Mouse (Mus musculus) stomach, embryonic 16.5 days (tissue): ENCODE data around the gene Prrt3. TPM values are rescaled to one million over a fixed set of nuclear protein-coding genes. Genes with fewer than 3 reads are reported as not detected.
A peak's percentile ranks its signal among the peaks of the same experiment; 100 is the strongest.

Experiments used
- ATAC-seq: fragments of 200-750 bp; cut with Nextera tagmentation; 2 replicates; pipeline ENCODE4 v1.8.0; 2017; ENCODE audit warnings: moderate number of reproducible peaks, moderate TSS enrichment; ENCODE audit not compliant: insufficient read depth, low FRiP score
- H3K27ac ChIP-seq: fragments of 300-500 bp; sonication (generic); 2 replicates; pipeline ENCODE4 v1.5.1; 2014; ENCODE audit warnings: low read length
- H3K27me3 ChIP-seq: fragments of 300-500 bp; sonication (generic); 2 replicates; pipeline ENCODE4 v1.6.1; 2014; ENCODE audit warnings: low read length, control low read depth, mixed read lengths; ENCODE audit not compliant: control insufficient read depth, insufficient read depth
- H3K36me3 ChIP-seq: fragments of 300-500 bp; sonication (generic); 2 replicates; pipeline ENCODE4 v1.6.1; 2014; ENCODE audit warnings: low read length; ENCODE audit not compliant: control insufficient read depth, insufficient read depth
- H3K4me1 ChIP-seq: fragments of 300-500 bp; sonication (generic); 2 replicates; pipeline ENCODE4 v1.6.1; 2014; ENCODE audit warnings: low read length, control low read depth, mixed read lengths; ENCODE audit not compliant: control insufficient read depth, insufficient read depth
- H3K4me2 ChIP-seq: fragments of 300-500 bp; sonication (generic); 2 replicates; pipeline ENCODE4 v1.6.1; 2014; ENCODE audit warnings: low read depth, low read length, mixed read lengths
- H3K4me3 ChIP-seq: fragments of 300-500 bp; sonication (generic); replicated peaks from 2 replicates; pipeline ENCODE4 v1.5.1; 2014; ENCODE audit warnings: mild to moderate bottlenecking, low read length
- H3K9ac ChIP-seq: fragments of 300-500 bp; sonication (generic); 2 replicates; pipeline ENCODE4 v1.6.1; 2014; ENCODE audit warnings: low read length
- H3K9me3 ChIP-seq: fragments of 300-500 bp; sonication (generic); replicated peaks from 2 replicates; pipeline ENCODE4 v1.6.1; 2016; ENCODE audit warnings: low read length, control low read depth; ENCODE audit not compliant: control insufficient read depth
- WGBS: fragments of 180-500 bp; shearing (Covaris S2); extraction: QIAGEN DNeasy Blood & Tissue Kit; methylation state at CpG from one replicate; pipeline ENCODE4 v1.1.7; 2014; 5-methylcytosine and 5-hydroxymethylcytosine counted together
- polyA plus RNA-seq: library from polyadenylated mRNA; unstranded; fragments of >200 nt; fragmentation: Nextera tagmentation; extraction: Ambion mirVana; gene quantifications from 2 replicates; pipeline ENCODE4 v1.2.1, GENCODE M21; 2015

The Prrt3 gene
- polyA plus RNA-seq, 1 experiment from 2014 or later = 0.52 TPM

DNA sequence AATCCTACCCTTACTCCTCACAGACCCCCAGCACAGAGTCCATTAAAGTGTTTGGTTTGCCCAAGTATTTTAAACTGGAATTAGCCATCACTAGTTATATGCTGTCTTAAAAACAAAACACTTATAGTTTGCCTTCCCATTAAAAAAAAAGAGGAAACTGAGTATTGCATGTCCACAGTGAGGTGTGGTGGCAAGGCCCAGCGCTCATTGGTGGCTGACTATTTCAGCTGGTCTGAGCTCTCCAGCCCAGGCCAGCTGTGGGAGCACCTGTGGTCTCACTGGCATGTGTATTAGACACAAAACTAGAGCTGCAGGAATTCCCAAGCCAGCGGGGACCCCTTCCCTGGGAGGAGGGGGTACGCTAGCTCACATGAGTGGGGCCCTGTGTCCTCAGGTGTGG lies 33.2 kb downstream of the Prrt3 start:
- H3K27ac ChIP-seq = no peak overlapping the region
- H3K4me3 ChIP-seq = no peak overlapping the region
- peak overlapping the region; percentile 63; the same call in 1 of the 2 replicates for H3K4me2 ChIP-seq
- H3K36me3 ChIP-seq = no peaks in the 10 kb centered on the region
- H3K9me3 ChIP-seq = no peaks in the 10 kb centered on the region
- H3K4me1 ChIP-seq = peaks cover 20% of the 10 kb centered on the region
- H3K27me3 ChIP-seq = no peaks in the 10 kb centered on the region
- ATAC-seq = no peak
- 71% methylated on average over 3 of the region's 3 CpGs for WGBS
- peak overlapping the region; percentile 38 for H3K9ac ChIP-seq

- Histone ChIP-seq H3K4me2 (no peak overlapping the region), H3K27me3 (no peaks in the 10 kb centered on the region), H3K27ac (no peak overlapping the region), H3K9me3 (no peaks in the 10 kb centered on the region), H3K4me1 (peaks cover under 1% of the 10 kb centered on the region), H3K9ac (no peak overlapping the region; the same call in 1 of the 2 replicates), H3K36me3 (no peaks in the 10 kb centered on the region), H3K4me3 (no peak overlapping the region)
- no peak for ATAC-seq
- 55% methylated on average over 5 of the region's 5 CpGs for WGBS
Measured at GRCm38 (mm10) chr6:113465602-113466001, 36.1 kb downstream of the Prrt3 start.

DNA sequence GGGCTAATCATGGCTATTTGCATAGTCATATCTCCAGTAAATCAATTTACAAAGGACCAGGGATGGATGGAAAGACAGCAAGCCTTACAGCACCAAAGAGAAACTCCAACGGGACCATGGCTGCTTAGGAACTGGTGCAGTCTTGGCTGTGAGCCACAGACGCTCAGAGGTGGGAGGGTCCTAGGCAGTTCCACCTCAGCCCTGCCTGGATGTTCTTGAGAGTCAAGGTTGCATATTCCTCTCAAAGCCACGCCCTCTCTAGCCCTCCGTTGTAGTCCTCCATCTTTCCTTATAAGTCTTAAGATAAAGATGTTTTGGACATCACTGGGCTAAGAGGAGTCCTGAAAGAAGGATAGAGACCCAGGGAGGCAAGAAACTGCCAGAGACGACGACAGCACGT lies 37.7 kb downstream of the Prrt3 start:
- H3K4me3 ChIP-seq = no peak overlapping the region
- H3K4me2 ChIP-seq = no peak overlapping the region
- H3K27ac ChIP-seq = no peak overlapping the region
- no peaks in the 10 kb centered on the region for H3K27me3 ChIP-seq
- no peaks in the 10 kb centered on the region for H3K9me3 ChIP-seq
- H3K9ac ChIP-seq = no peak overlapping the region
- 57% methylated on average over 7 of the region's 7 CpGs for WGBS
- ATAC-seq = no peak
- H3K36me3 ChIP-seq = no peaks in the 10 kb centered on the region
- no peaks in the 10 kb centered on the region; the same call in 1 of the 2 replicates for H3K4me1 ChIP-seq

DNA sequence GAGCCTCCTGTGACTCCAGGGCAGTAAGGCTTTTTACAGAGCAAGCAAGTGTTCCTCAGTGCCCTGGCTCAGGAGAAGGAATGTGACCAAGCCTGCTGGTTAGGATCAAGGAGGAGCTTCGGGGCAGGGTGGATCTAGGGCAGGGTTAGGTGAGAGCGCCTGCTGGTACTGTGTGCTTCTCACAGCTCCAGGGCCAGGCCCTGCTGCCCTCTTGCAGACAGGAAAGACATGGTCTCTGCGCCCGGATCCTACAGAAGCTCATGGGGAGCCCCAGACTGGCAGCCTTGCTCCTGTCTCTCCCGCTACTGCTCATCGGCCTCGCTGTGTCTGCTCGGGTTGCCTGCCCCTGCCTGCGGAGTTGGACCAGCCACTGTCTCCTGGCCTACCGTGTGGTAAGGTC lies 43.1 kb downstream of the Prrt3 start:
- Histone ChIP-seq H3K4me2 (peak overlapping the region; percentile 48), H3K4me3 (peak overlapping the region; percentile 35), H3K36me3 (no peaks in the 10 kb centered on the region), H3K9ac (peak overlapping the region; percentile 59), H3K9me3 (no peaks in the 10 kb centered on the region), H3K27ac (peak overlapping the region; percentile 58), H3K27me3 (no peaks in the 10 kb centered on the region), H3K4me1 (no peaks in the 10 kb centered on the region)
- WGBS = 39% methylated on average over 10 of the region's 10 CpGs
- peak; percentile 94 for ATAC-seq

GRCm38 (mm10) chr6:113457952-113458534 lies 43.7 kb downstream of the Prrt3 start, which contains the start of gene Il17re:
Il17re (plus strand) TSS chr6:113458484.
- Histone ChIP-seq H3K27me3 (no peaks in the 10 kb centered on the region), H3K36me3 (no peaks in the 10 kb centered on the region), H3K4me3 (peak within 1 kb of the TSS; percentile 35), H3K9me3 (no peaks in the 10 kb centered on the region), H3K4me1 (no peaks in the 10 kb centered on the region), H3K9ac (peak within 1 kb of the TSS; percentile 59), H3K27ac (peak within 1 kb of the TSS; percentile 58), H3K4me2 (peak within 1 kb of the TSS; percentile 48)
- ATAC-seq = no peak
- WGBS = 49% methylated on average over 10 of the region's 10 CpGs

DNA sequence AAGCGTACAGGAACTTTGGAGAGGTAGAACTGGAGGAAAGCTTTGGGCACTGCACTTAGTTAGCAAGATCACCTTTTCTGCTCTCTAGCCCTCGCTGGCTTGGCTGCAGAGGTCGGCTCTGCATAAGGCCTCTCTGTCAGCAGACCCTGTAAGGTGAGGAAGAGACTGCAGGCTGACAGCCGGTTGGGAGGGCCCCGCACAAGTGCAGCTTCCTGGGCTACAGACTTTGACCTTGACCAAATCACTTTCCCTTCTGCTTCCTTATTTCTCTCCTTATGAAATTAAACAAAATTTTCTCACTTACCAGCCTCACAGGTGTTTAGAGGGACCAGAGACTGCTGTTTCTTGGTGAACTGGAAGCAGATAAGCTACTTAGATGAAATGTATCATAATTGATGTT lies 46.7 kb downstream of the Prrt3 start:
- no peak for ATAC-seq
- Histone ChIP-seq H3K9me3 (no peaks in the 10 kb centered on the region), H3K4me1 (peaks cover 2% of the 10 kb centered on the region; the same call in 1 of the 2 replicates), H3K36me3 (no peaks in the 10 kb centered on the region), H3K4me3 (no peak overlapping the region), H3K27ac (no peak overlapping the region), H3K4me2 (no peak overlapping the region), H3K27me3 (no peaks in the 10 kb centered on the region), H3K9ac (no peak overlapping the region)
- WGBS = 55% methylated on average over 5 of the region's 5 CpGs

GRCm38 (mm10) chr6:113451839-113452238 lies 49.9 kb downstream of the Prrt3 start:
- Histone ChIP-seq H3K36me3 (peaks cover 8% of the 10 kb centered on the region), H3K4me2 (no peak overlapping the region), H3K9ac (no peak overlapping the region), H3K27me3 (no peaks in the 10 kb centered on the region), H3K4me3 (no peak overlapping the region), H3K4me1 (peaks cover 2% of the 10 kb centered on the region; the same call in 1 of the 2 replicates), H3K9me3 (no peaks in the 10 kb centered on the region), H3K27ac (no peak overlapping the region)
- ATAC-seq = peak; percentile 71
- 57% methylated on average over 2 of the region's 2 CpGs for WGBS

GRCm38 (mm10) chr6:113447639-113448038 lies 54.1 kb downstream of the Prrt3 start:
- WGBS = 93% methylated on average over 4 of the region's 4 CpGs
- peaks cover 8% of the 10 kb centered on the region for H3K36me3 ChIP-seq
- no peak overlapping the region for H3K9ac ChIP-seq
- H3K4me2 ChIP-seq = no peak overlapping the region
- no peaks in the 10 kb centered on the region for H3K27me3 ChIP-seq
- ATAC-seq = no peak
- peaks cover 10% of the 10 kb centered on the region for H3K4me1 ChIP-seq
- no peak overlapping the region for H3K4me3 ChIP-seq
- no peak overlapping the region for H3K27ac ChIP-seq
- H3K9me3 ChIP-seq = no peaks in the 10 kb centered on the region

DNA sequence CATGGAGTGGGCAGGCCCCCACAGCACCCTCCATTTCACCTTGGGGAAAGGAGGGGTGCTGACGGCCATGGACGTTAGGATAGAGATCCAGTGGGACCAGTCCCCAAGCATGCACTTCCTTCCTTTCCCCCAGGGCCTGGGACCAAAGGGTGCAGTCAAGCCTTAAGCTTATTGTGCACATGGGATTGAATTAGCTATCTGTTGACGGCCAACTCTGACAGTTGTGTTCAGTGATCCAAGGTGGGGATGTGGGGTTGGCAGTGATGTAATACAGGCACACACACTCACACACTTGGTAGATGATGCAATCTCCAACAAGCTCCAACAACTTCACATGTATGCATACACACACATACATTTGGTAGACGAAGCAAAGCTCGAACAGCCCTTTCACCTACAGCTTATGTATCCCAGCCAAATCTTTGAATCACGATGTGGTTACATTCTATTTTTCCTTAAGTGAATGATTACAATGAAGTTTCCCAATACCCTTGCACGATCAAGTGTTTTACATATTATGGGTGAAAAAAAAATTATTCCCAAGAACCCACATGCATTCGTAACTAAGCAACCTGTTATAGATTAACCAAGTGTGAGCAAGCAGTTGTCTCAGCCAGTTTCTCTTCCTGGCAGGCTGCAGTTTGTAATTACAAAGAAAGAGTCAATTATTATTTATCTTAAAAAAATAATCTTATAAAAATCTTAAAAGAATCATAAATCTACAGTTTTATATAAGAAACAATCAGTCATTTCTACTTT lies 57.3 kb downstream of the Prrt3 start:
- no peak overlapping the region for H3K4me2 ChIP-seq
- H3K27ac ChIP-seq = peak overlapping the region; percentile 26
- H3K4me3 ChIP-seq = no peak overlapping the region
- H3K4me1 ChIP-seq = peaks cover 7% of the 10 kb centered on the region
- no peaks in the 10 kb centered on the region for H3K27me3 ChIP-seq
- no peak overlapping the region for H3K9ac ChIP-seq
- WGBS = 66% methylated on average over 7 of the region's 8 CpGs
- no peak for ATAC-seq
- peaks cover 8% of the 10 kb centered on the region for H3K36me3 ChIP-seq
- no peaks in the 10 kb centered on the region for H3K9me3 ChIP-seq
